Mouse (Mus musculus) neural tube, embryonic 11.5 days (tissue): ENCODE data around the gene Mfrp. TPM values are rescaled to one million over a fixed set of nuclear protein-coding genes. Genes with fewer than 3 reads are reported as not detected.
"Not testable (repeated sequence)": the region's sequence is repeated elsewhere in the genome, so short reads cannot be mapped to it uniquely, and the experiment has no call there.

Source experiments
- ATAC-seq: fragments of 200-750 bp; cut with Nextera tagmentation; 2 replicates; pipeline ENCODE4 v1.8.0; 2017; ENCODE audit warnings: moderate number of reproducible peaks, mild to moderate bottlenecking, moderate TSS enrichment, moderate library complexity; ENCODE audit not compliant: insufficient read depth, low FRiP score, low TSS enrichment
- DNase-seq: peaks from one replicate; pipeline ENCODE4 v3.0.0-alpha.2; 2015; ENCODE audit warnings: low spot score
- H3K27ac ChIP-seq: fragments of 300-500 bp; sonication (generic); 2 replicates; pipeline ENCODE4 v1.5.1; 2014; ENCODE audit warnings: low read depth, mild to moderate bottlenecking, low read length
- H3K27me3 ChIP-seq: fragments of 300-500 bp; sonication (generic); 2 replicates; pipeline ENCODE4 v1.6.1; 2014; ENCODE audit warnings: mild to moderate bottlenecking, low read length, mixed read lengths; ENCODE audit not compliant: control insufficient read depth, insufficient read depth
- H3K36me3 ChIP-seq: fragments of 300-500 bp; sonication (generic); 2 replicates; pipeline ENCODE4 v1.6.1; 2014; ENCODE audit warnings: mild to moderate bottlenecking, low read length, moderate library complexity, mixed read lengths; ENCODE audit not compliant: control insufficient read depth, insufficient read depth
- H3K4me1 ChIP-seq: fragments of 300-500 bp; sonication (generic); 2 replicates; pipeline ENCODE4 v1.6.1; 2014; ENCODE audit warnings: low read length, mixed read lengths; ENCODE audit not compliant: control insufficient read depth, insufficient read depth
- H3K4me2 ChIP-seq: fragments of 300-500 bp; sonication (generic); 2 replicates; pipeline ENCODE4 v1.6.1; 2014; ENCODE audit warnings: low read depth, mild to moderate bottlenecking, moderate library complexity
- H3K4me3 ChIP-seq: fragments of 300-500 bp; sonication (generic); 2 replicates; pipeline ENCODE4 v1.5.1; 2014; ENCODE audit warnings: low read depth, low read length
- H3K9ac ChIP-seq: fragments of 300-500 bp; sonication (generic); 2 replicates; pipeline ENCODE4 v1.6.1; 2014; ENCODE audit warnings: mild to moderate bottlenecking, low read length
- H3K9me3 ChIP-seq: fragments of 300-500 bp; sonication (generic); 2 replicates; pipeline ENCODE4 v1.6.1; 2016; ENCODE audit warnings: low read length; ENCODE audit not compliant: control insufficient read depth
- WGBS: fragments of 180-500 bp; shearing (Covaris S2); extraction: QIAGEN DNeasy Blood & Tissue Kit; methylation state at CpG from one replicate; pipeline ENCODE4 v1.1.7; 2014; 5-methylcytosine and 5-hydroxymethylcytosine counted together
- polyA plus RNA-seq: library from polyadenylated mRNA; unstranded; fragments of >200 nt; fragmentation: Nextera tagmentation; extraction: Ambion mirVana; gene quantifications from 2 replicates; pipeline ENCODE4 v1.2.1, GENCODE M21; 2014

The Mfrp gene
- polyA plus RNA-seq, 1 experiment from 2014 or later: 0.21 TPM

GRCm38 (mm10) chr9:44107557-44108179, 6.1 kb downstream of the Mfrp start:
- H3K4me2 ChIP-seq: 0 out of 2 replicates have a peak overlapping the region, but pooled peaks have one; percentile 8
- ATAC-seq (no peak), DNase-seq (peak; percentile 63)
- WGBS: 38% methylated on average over 23 of the region's 25 CpGs
- H3K4me3 ChIP-seq: no peak overlapping the region
- H3K27me3 ChIP-seq: no peaks in the 10 kb centered on the region
- peaks cover 7% of the 10 kb centered on the region for H3K36me3 ChIP-seq
- no peaks in the 10 kb centered on the region for H3K9me3 ChIP-seq
- H3K4me1 ChIP-seq: peaks cover 22% of the 10 kb centered on the region
- no peak overlapping the region for H3K27ac ChIP-seq
- H3K9ac ChIP-seq: no peak overlapping the region

DNA sequence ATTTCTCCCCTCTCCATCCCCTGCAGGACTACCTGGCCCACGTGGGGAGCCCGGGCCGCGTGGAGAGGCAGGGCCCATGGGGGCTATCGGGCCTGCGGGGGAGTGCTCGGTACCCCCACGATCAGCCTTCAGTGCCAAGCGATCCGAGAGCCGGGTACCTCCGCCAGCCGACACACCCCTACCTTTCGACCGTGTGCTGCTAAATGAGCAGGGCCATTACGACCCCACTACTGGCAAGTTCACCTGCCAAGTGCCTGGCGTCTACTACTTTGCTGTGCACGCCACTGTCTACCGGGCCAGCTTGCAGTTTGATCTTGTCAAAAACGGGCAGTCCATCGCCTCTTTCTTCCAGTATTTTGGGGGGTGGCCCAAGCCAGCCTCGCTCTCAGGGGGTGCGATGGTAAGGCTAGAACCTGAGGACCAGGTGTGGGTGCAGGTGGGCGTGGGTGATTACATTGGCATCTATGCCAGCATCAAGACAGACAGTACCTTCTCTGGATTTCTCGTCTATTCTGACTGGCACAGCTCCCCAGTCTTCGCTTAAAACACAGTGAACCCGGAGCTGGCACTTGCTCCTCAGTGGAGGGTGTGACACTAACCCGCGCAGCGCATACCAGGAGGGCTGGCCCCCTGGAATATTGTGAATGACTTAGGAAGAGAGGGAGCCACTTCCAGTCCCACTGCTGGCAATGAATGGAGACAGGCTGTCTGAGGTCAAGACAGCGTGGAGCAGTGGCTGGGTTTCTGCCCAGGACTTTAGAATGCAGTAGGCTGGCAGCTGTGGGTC, 6.9 kb downstream of the Mfrp start:
- H3K9ac ChIP-seq: no peak overlapping the region
- H3K4me3 ChIP-seq: no peak overlapping the region
- no peaks in the 10 kb centered on the region for H3K9me3 ChIP-seq
- H3K27me3 ChIP-seq: no peaks in the 10 kb centered on the region
- peak overlapping the region; percentile 22; the same call in 1 of the 2 replicates for H3K4me2 ChIP-seq
- no peak for DNase-seq
- no peak for ATAC-seq
- peaks cover 7% of the 10 kb centered on the region for H3K36me3 ChIP-seq
- H3K27ac ChIP-seq: no peak overlapping the region
- peaks cover 22% of the 10 kb centered on the region for H3K4me1 ChIP-seq
- 83% methylated on average over 31 of the region's 31 CpGs for WGBS

GRCm38 (mm10) chr9:44109360-44110095, 8.0 kb downstream of the Mfrp start:
- Histone ChIP-seq H3K36me3 (peaks cover 5% of the 10 kb centered on the region), H3K4me1 (peaks cover 22% of the 10 kb centered on the region), H3K9ac (no peak overlapping the region)

DNA sequence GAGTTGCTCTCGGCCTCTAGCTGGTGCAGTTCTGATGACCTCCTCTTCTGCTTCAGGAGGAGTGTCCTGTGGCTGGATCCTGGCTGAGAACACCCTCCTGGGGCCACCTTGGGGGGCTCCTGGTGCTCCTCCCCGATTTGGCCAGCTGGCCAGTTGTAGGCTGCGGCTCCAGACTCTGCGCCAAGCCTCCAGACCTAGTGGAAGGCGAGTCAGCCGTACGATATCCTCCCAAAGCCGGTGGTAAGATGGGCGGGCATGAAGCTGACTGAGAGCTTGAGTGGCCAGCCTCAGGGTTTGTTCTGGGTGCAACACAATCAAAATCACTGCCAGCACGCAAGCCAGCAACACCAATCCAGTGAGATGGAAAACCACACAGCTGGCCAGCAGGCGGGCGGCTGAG, 10.4 kb downstream of the Mfrp start:
- H3K27ac ChIP-seq, DNase-seq, H3K9ac ChIP-seq, H3K36me3 ChIP-seq, H3K9me3 ChIP-seq, H3K4me3 ChIP-seq, ATAC-seq, H3K27me3 ChIP-seq: not testable (repeated sequence)
- Histone ChIP-seq H3K4me2 (peak overlapping the region; percentile 40; the same call in 1 of the 2 replicates), H3K4me1 (peaks cover 22% of the 10 kb centered on the region)
- 82% methylated on average over 9 of the region's 12 CpGs for WGBS

More at GRCm38 (mm10) chr9:44109360-44110095, 8.0 kb downstream of the Mfrp start:
- H3K4me2 ChIP-seq: peak overlapping the region; percentile 22
- H3K4me3 ChIP-seq: no peak overlapping the region
- 33% methylated on average over 9 of the region's 9 CpGs for WGBS
- no peaks in the 10 kb centered on the region for H3K27me3 ChIP-seq
- no peaks in the 10 kb centered on the region for H3K9me3 ChIP-seq
- no peak for ATAC-seq
- no peak overlapping the region for H3K27ac ChIP-seq
- peak; percentile 72 for DNase-seq

DNA sequence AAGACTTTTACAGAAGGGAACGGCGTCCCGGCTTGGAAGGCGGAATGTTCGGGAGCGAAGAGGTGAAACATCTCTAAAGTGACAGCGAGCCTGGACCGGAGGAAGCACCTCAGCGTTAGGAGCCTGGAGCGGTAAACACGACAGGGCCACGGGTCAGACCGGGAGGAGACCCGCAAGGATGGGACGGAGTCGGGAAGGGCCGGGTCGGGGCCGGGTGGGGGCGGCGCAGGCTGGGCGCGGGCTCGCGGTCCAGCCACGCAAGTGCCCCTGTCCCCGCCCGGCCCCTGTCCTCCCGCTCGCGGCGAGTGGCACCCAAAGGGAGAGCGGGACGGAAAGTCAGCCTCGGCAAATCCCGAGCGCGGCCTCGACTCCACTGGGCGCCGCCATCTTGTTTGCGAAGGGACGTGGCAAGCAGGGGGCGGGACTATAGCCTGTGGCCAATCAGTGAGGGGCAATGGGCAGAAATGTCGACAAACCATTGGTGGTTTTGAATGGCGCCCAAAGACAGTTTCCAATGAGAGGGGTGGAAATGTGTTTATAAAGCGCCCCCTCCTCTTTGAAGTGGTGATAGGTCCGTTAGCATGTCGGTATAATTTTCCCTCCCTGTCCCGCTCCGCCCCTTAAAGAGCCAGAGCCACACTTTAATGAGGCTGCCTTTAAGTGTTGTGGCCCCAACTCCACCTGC, 11.7 kb downstream of the Mfrp start, which contains the start of the genes Gm49380 and Rnf26:
Gene Gm49380, minus strand, starts transcription at position 396 of the 685 bp plus-strand sequence.
Gene Rnf26, minus strand, starts transcription at position 413 of the 685 bp plus-strand sequence.
- DNase-seq (peak; percentile 92), ATAC-seq (peak; percentile 94)
- Histone ChIP-seq H3K4me2 (peak within 1 kb of the TSS; percentile 40), H3K36me3 (no peaks in the 10 kb centered on the region; the same call in 1 of the 2 replicates), H3K27me3 (no peaks in the 10 kb centered on the region), H3K9me3 (no peaks in the 10 kb centered on the region), H3K9ac (peak within 1 kb of the TSS; percentile 83), H3K4me3 (peak within 1 kb of the TSS; percentile 79), H3K27ac (no peak within 1 kb of the TSS), H3K4me1 (peaks cover 11% of the 10 kb centered on the region)
- WGBS: under 1% methylated on average over 43 of the region's 51 CpGs

DNA sequence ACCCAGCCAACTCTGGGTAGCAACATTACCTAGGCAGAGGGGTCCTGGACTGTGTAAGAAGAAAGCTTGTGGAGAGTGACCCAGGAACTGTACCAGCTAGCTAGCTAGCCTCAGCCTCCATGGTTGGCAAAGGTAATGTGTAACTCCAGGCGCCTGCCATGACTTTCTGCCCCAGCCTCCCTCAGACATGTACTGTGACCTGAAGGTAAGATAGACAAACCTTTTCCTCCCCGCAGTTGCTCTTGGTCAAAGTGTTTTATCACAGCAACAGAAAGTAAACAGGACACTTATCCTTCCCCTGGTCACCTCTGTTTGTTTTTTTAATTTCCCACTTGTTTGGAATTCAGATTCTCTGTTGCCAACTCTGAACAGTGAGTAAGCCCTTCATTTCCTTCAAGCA, 12.9 kb downstream of the Mfrp start:
- no peaks in the 10 kb centered on the region for H3K36me3 ChIP-seq
- H3K4me1 ChIP-seq: peaks cover 10% of the 10 kb centered on the region; the same call in 1 of the 2 replicates
- ATAC-seq (no peak), DNase-seq (no peak)
- no peak overlapping the region for H3K27ac ChIP-seq
- no peak overlapping the region for H3K4me2 ChIP-seq
- WGBS: 90% methylated on average over 2 of the region's 2 CpGs
- no peaks in the 10 kb centered on the region for H3K27me3 ChIP-seq
- H3K9ac ChIP-seq: no peak overlapping the region
- H3K4me3 ChIP-seq: no peak overlapping the region
- H3K9me3 ChIP-seq: no peaks in the 10 kb centered on the region

DNA sequence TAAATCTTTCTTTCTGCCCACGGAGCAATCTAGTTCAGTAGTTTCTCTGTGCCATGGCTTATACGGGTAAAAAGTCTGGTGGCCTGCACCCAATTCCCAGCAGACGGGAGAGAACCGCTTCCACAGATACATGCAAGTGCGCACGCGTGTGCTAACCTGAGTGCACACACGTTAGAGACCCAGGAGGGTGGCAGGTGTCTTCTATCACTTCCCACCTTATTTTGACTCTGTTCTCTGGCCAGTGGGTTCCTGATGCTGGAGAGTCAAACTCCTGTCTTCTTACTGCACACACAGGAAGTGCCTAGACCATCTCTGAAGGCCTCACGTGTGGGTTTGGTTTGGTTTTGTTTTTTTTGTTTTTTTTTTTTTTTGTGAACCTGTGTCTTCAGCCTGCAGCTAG, 14.1 kb downstream of the Mfrp start:
- Histone ChIP-seq H3K4me2 (no peak overlapping the region), H3K27ac (no peak overlapping the region), H3K27me3 (no peaks in the 10 kb centered on the region), H3K36me3 (no peaks in the 10 kb centered on the region), H3K4me1 (0 out of 2 replicates have a peak, but pooled peaks cover under 1% of the 10 kb centered on the region), H3K4me3 (no peak overlapping the region), H3K9me3 (no peaks in the 10 kb centered on the region), H3K9ac (no peak overlapping the region)
- DNase-seq (no peak), ATAC-seq (no peak)
- WGBS: 88% methylated on average over 9 of the region's 9 CpGs

- Histone ChIP-seq H3K36me3 (no peaks in the 10 kb centered on the region), H3K4me2 (no peak overlapping the region), H3K9me3 (no peaks in the 10 kb centered on the region), H3K9ac (no peak overlapping the region), H3K27ac (no peak overlapping the region), H3K27me3 (no peaks in the 10 kb centered on the region), H3K4me3 (no peak overlapping the region), H3K4me1 (no peaks in the 10 kb centered on the region)
- no peak for DNase-seq
- no peak for ATAC-seq
- 93% methylated on average over 4 of the region's 4 CpGs for WGBS
Measured at GRCm38 (mm10) chr9:44116182-44116581, 14.7 kb downstream of the Mfrp start.
